Mouse (Mus musculus) forebrain, embryonic 11.5 days (tissue): Measurements from ENCODE around the gene Cpa1. TPM values are rescaled to one million over a fixed set of nuclear protein-coding genes. Genes with fewer than 3 reads are reported as not detected.

Experiments used
- ATAC-seq: fragments of 200-750 bp; cut with Nextera tagmentation; replicated peaks from 2 replicates; pipeline ENCODE4 v1.8.0; 2017; ENCODE audit warnings: moderate TSS enrichment; ENCODE audit not compliant: low FRiP score
- DNase-seq: peaks from one replicate; pipeline ENCODE4 v3.0.0-alpha.2; 2017; ENCODE audit warnings: low spot score
- H3K27ac ChIP-seq: fragments of 300-500 bp; sonication (generic); 2 replicates; pipeline ENCODE4 v1.5.1; 2014; ENCODE audit warnings: low read depth, low read length
- H3K27me3 ChIP-seq: fragments of 300-500 bp; sonication (generic); 2 replicates; pipeline ENCODE4 v1.6.1; 2014; ENCODE audit warnings: mild to moderate bottlenecking, low read length, mixed read lengths; ENCODE audit not compliant: control insufficient read depth, insufficient read depth
- H3K36me3 ChIP-seq: fragments of 300-500 bp; sonication (generic); 2 replicates; pipeline ENCODE4 v1.6.1; 2014; ENCODE audit warnings: mild to moderate bottlenecking, low read length, moderate library complexity, mixed read lengths; ENCODE audit not compliant: control insufficient read depth, insufficient read depth
- H3K4me1 ChIP-seq: fragments of 300-500 bp; sonication (generic); replicated peaks from 2 replicates; pipeline ENCODE4 v1.6.1; 2014; ENCODE audit warnings: low read length, mixed read lengths; ENCODE audit not compliant: control insufficient read depth, insufficient read depth
- H3K4me2 ChIP-seq: fragments of 300-500 bp; sonication (generic); 2 replicates; pipeline ENCODE4 v1.6.1; 2014; ENCODE audit warnings: low read depth, mild to moderate bottlenecking, low read length, moderate library complexity, mixed read lengths; ENCODE audit not compliant: severe bottlenecking
- H3K4me3 ChIP-seq: fragments of 300-500 bp; sonication (generic); 2 replicates; pipeline ENCODE4 v1.5.1; 2014; ENCODE audit warnings: low read depth, low read length
- H3K9ac ChIP-seq: fragments of 300-500 bp; sonication (generic); 2 replicates; pipeline ENCODE4 v1.6.1; 2014; ENCODE audit warnings: low read length
- H3K9me3 ChIP-seq: fragments of 300-500 bp; sonication (generic); 2 replicates; pipeline ENCODE4 v1.6.1; 2016; ENCODE audit warnings: low read length, mixed read lengths; ENCODE audit not compliant: control insufficient read depth
- WGBS: fragments of 180-500 bp; shearing (Covaris S2); extraction: QIAGEN DNeasy Blood & Tissue Kit; methylation state at CpG from one replicate; pipeline ENCODE4 v1.1.7; 2014; 5-methylcytosine and 5-hydroxymethylcytosine counted together
- polyA plus RNA-seq: library from polyadenylated mRNA; unstranded; fragments of >200 nt; fragmentation: Nextera tagmentation; extraction: Ambion mirVana; gene quantifications from 2 replicates; pipeline ENCODE4 v1.2.1, GENCODE M21; 2014

Cpa1 gene
- polyA plus RNA-seq, 1 experiment from 2014 or later: 0.16 TPM

DNA sequence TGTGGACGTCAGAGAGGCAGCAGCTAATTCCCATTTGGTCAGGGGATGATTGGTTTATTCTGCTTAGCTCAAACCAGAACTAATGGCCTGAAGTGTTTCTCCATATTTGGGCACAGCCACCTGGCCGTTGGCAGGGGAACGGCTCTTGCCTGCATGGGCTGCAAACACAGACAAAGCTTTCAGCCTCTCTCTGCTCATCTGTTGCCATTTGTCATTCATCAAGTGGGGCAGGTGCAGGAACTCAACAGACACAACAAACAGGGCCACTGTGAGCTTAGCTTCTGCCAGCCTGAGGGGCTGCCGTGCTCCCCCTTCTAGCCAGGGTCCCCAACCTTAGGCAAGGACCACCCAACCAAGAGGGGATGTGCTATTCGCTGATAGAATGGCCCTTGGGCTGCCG lies 10.9 kb upstream of the Cpa1 start:
- no peak overlapping the region for H3K9ac ChIP-seq
- no peaks in the 10 kb centered on the region; the same call in 1 of the 2 replicates for H3K4me1 ChIP-seq
- ATAC-seq (no peak), DNase-seq (no peak)
- no peak overlapping the region for H3K4me3 ChIP-seq
- WGBS: 71% methylated on average over 6 of the region's 6 CpGs
- H3K36me3 ChIP-seq: no peaks in the 10 kb centered on the region
- no peaks in the 10 kb centered on the region for H3K27me3 ChIP-seq
- H3K4me2 ChIP-seq: no peak overlapping the region
- no peaks in the 10 kb centered on the region for H3K9me3 ChIP-seq
- no peak overlapping the region for H3K27ac ChIP-seq

DNA sequence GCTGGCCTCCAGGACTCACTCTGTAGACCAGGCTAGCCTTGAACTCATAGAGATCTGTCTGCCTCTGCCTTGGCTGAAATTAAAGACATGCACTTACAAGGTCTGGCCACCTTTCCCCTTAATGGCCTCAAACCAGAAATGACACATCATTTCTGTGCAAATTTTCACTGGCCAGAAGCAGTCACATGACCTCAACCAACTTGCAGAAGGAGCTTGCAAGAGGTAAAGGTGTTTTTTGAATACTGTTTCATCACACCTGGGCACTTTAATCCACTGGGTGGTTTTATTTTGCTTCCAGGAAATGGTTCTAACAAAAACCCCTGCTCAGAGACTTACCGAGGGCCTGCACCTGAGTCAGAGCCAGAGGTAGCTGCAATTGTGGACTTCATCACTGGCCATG lies 9.0 kb upstream of the Cpa1 start:
- H3K4me3 ChIP-seq: no peak overlapping the region
- H3K4me1 ChIP-seq: no peaks in the 10 kb centered on the region; the same call in 1 of the 2 replicates
- no peaks in the 10 kb centered on the region for H3K27me3 ChIP-seq
- no peak overlapping the region for H3K4me2 ChIP-seq
- DNase-seq: no peak
- no peak overlapping the region for H3K27ac ChIP-seq
- WGBS: 100% methylated on average over 1 of the region's 1 CpGs
- H3K9ac ChIP-seq: no peak overlapping the region
- no peaks in the 10 kb centered on the region for H3K9me3 ChIP-seq
- no peaks in the 10 kb centered on the region for H3K36me3 ChIP-seq
- no peak for ATAC-seq

DNA sequence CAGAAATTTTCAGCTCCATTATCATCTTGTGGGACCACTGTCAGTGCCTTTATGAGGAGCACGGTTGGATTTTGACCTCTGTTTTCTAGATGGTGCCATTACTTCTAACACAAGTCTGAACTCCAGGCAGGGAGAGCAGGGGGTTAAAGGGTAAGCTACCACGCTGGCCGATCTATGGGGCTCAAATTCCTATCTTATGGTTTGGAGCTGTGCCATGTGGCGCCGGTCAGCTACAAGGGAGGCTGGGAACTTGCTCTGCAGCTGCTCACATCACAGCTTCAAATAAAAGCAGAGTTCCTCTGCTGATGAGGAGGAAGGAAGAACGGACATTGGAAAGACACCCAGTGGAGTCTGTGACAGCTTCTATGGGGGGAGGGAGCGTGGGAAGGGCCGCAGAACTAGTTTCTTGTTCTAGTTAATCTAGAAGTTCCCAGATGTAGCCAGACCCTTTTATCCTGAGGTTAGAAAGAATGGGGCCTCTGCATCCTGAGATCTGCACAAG lies 3.6 kb upstream of the Cpa1 start:
- 58% methylated on average over 8 of the region's 8 CpGs for WGBS

DNA sequence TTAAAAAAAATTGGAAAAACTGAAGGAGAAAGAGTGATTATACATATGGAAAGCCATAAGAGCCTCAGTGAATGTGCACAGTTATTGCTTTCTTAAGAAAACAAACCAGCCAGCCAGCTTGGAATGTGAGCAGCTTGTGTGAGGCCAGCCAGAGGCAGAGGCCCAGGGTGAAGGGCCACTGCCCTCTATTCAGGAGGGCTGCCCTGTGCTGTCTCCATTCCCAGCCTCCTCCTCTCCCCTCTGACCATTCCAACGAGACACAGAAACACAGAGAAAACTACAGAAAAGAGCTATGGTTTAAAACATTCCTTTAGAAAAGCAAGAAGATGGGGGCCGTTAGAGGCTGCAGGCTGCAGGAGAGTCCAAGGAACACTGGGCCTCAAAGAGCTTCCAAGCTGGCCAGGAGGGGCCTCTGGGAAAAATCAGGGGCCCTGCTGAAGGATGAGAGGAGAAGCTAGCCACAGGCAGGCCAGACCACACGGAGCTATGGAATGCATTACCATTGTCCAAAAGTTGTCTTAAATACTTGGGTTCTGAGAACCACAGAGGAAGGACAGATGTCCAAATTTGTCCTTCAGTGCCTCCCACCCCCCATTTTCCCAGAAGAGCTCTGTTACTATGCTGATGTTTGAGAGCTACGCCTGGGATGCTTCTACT lies 2.7 kb upstream of the Cpa1 start:
- no peak for DNase-seq
- no peaks in the 10 kb centered on the region for H3K9me3 ChIP-seq
- no peak overlapping the region for H3K9ac ChIP-seq
- no peaks in the 10 kb centered on the region for H3K36me3 ChIP-seq
- WGBS: 26% methylated on average over 4 of the region's 4 CpGs
- H3K27ac ChIP-seq: peak overlapping the region; percentile 2; the same call in 1 of the 2 replicates
- no peaks in the 10 kb centered on the region for H3K27me3 ChIP-seq
- no peak overlapping the region for H3K4me3 ChIP-seq
- H3K4me2 ChIP-seq: no peak overlapping the region
- peaks cover 2% of the 10 kb centered on the region; the same call in 1 of the 2 replicates for H3K4me1 ChIP-seq
- no peak for ATAC-seq

More for the DNA sequence above, 3.6 kb upstream of the Cpa1 start:
- Histone ChIP-seq H3K4me1 (peaks cover 2% of the 10 kb centered on the region; the same call in 1 of the 2 replicates), H3K4me2 (no peak overlapping the region), H3K9ac (no peak overlapping the region), H3K36me3 (no peaks in the 10 kb centered on the region), H3K27ac (no peak overlapping the region), H3K27me3 (no peaks in the 10 kb centered on the region), H3K9me3 (no peaks in the 10 kb centered on the region), H3K4me3 (no peak overlapping the region)
- DNase-seq (no peak), ATAC-seq (no peak)

DNA sequence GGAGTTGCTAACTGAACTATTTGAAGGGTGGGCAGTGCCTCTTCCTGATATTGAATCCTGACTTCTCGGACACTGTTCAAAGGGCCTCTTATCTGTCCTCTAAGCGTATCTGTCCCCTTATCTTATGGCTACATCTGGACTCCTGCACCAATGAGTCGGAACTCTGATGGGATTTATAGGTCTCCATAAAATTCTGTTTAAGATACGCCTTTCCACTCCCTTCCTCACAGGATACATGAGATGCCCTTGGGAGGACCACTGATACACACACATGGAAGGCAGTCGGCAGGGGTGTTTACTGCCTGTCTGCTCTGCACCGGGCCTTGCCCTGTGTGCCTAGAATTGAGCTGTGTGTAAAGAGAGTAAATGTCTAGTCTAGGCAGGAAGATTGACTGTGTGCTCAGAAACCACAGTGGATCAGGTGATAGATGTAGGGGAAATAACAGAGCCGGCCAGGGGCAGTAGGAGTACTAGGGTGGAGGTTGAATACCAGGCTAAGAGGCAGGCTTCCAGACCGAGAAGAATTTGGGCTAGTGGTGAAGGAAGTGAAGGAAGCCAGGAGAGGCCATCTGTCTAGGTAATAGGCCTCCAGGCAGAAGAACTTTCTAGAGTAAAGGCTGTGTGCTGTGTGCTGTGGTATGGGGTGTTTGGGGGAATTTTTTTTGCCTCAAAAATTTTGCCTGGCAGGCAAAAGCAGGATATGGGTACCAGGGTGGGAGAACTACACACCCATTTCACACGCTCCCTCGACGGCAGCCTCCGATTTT lies 4.9 kb downstream of the Cpa1 start:
- H3K4me2 ChIP-seq: no peak overlapping the region

DNA sequence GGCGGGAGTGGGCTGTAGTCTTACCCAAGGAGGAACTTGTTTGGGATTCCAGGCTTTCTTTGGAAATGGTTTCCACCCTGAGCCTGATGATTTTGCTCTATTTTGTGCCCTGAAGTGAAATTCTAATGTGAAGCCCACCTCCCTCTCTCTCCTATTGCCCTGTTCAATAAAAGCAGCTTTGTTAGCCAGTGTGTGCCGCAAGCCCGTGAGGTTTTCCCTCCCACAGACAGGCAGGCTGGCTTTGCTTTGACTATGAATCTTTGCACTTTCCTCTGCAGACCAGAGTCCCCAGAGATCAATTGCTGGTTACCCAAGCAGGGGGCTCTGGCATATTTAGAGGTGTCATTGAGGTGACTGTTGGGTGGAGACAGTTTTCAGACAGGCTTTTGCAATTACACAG lies 5.4 kb downstream of the Cpa1 start:
- ATAC-seq (no peak), DNase-seq (no peak)
- H3K4me3 ChIP-seq: no peak overlapping the region
- no peak overlapping the region for H3K9ac ChIP-seq
- no peaks in the 10 kb centered on the region; the same call in 1 of the 2 replicates for H3K36me3 ChIP-seq
- no peaks in the 10 kb centered on the region; the same call in 1 of the 2 replicates for H3K4me1 ChIP-seq
- no peaks in the 10 kb centered on the region for H3K9me3 ChIP-seq
- H3K4me2 ChIP-seq: no peak overlapping the region
- 43% methylated on average over 3 of the region's 3 CpGs for WGBS
- H3K27me3 ChIP-seq: no peaks in the 10 kb centered on the region
- H3K27ac ChIP-seq: no peak overlapping the region

More for the DNA sequence above, 4.9 kb downstream of the Cpa1 start:
- no peak for ATAC-seq
- no peaks in the 10 kb centered on the region for H3K9me3 ChIP-seq
- H3K36me3 ChIP-seq: no peaks in the 10 kb centered on the region; the same call in 1 of the 2 replicates
- no peak overlapping the region for H3K4me3 ChIP-seq
- WGBS: 88% methylated on average over 12 of the region's 12 CpGs
- H3K9ac ChIP-seq: no peak overlapping the region
- no peak overlapping the region for H3K27ac ChIP-seq
- no peaks in the 10 kb centered on the region for H3K4me1 ChIP-seq
- H3K27me3 ChIP-seq: no peaks in the 10 kb centered on the region
- no peak for DNase-seq

DNA sequence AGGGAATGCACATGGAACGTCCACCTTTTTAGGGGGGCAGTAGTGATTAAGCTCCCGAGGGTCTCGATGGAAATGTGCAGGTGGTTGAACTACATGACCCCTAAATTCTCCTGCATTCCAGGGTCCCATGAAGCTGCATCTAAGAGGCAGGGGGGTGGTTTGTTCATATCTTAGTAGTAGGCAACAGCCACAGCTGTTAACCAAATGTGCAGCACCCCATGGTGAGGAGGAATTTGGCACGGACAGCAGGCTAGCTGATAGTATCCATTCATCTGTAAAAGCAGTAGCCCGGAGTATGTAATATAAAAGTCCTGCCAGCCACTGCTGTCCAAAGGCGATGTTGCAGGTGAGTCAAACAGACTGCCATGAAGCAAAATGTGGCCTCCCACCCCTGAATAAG lies 6.4 kb downstream of the Cpa1 start:
- H3K4me3 ChIP-seq: no peak overlapping the region
- no peak overlapping the region for H3K4me2 ChIP-seq
- ATAC-seq (no peak), DNase-seq (no peak)
- WGBS: 71% methylated on average over 6 of the region's 6 CpGs
- no peak overlapping the region for H3K9ac ChIP-seq
- H3K9me3 ChIP-seq: no peaks in the 10 kb centered on the region
- H3K36me3 ChIP-seq: no peaks in the 10 kb centered on the region; the same call in 1 of the 2 replicates
- H3K4me1 ChIP-seq: peaks cover 2% of the 10 kb centered on the region; the same call in 1 of the 2 replicates
- no peaks in the 10 kb centered on the region for H3K27me3 ChIP-seq
- no peak overlapping the region for H3K27ac ChIP-seq

DNA sequence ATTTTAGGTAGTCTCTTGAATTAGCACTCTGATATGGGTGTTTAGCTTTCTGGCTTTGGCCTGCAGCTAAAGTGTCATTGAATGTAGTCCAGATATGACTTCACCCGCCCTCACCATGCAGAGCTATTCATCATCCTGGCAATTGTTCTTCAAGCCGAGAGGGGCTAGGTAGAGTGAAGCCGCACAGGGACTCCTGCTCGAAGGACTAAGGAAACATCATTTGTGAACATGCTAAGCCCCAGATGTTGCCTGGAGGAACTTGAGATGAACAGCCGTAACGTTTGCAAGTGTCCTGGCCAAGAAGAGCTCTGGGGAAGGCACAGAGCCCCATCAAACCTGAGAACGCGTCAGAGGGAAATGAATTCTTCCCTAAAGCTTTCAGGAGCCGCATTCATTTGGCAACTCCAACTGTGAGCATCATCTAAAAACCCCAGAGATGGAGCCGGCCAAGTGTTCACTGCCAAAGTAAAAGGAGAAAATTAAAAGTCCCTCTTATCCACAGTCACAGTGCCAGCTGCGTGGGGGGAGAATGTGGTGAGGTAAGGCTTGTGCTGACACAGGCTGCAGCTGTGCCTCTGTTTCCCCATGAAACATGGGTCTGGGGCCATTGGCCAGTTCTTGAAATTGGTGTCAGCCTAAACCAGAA lies 10.8 kb downstream of the Cpa1 start:
- Histone ChIP-seq H3K9me3 (no peaks in the 10 kb centered on the region), H3K4me3 (no peak overlapping the region), H3K9ac (no peak overlapping the region), H3K4me1 (peaks cover 10% of the 10 kb centered on the region; the same call in 1 of the 2 replicates), H3K36me3 (no peaks in the 10 kb centered on the region; the same call in 1 of the 2 replicates), H3K27me3 (no peaks in the 10 kb centered on the region), H3K27ac (no peak overlapping the region), H3K4me2 (no peak overlapping the region)
- WGBS: 78% methylated on average over 11 of the region's 11 CpGs
- no peak for DNase-seq
- no peak for ATAC-seq
